Mouse (Mus musculus): Measurements from ENCODE around the gene Glt6d1. TPM values are rescaled to one million over a fixed set of nuclear protein-coding genes. Genes with fewer than 3 reads are reported as not detected.

Glt6d1 gene
- total RNA-seq, 2 experiments from 2014 or later: not detected

- intact Hi-C loops (cut with DNase I): no loop called here
- Histone ChIP-seq H3K27ac (no peak overlapping the region), H3K4me3 (no peak overlapping the region)
- TF ChIP-seq CTCF (IDR thresholded peaks at IDR 0.05): no peak
- no peak for DNase-seq (ENCODE audit: extremely low spot score in 1 of 2, low spot score in 2 of 2)
These were observed 28.4 kb upstream of the Glt6d1 start for GRCm38 (mm10) chr2:25844097-25844496.

- no peak overlapping the region for H3K4me3 ChIP-seq
- intact Hi-C loops (cut with DNase I): loop anchor here (2.0 kb wide), 1 partner anchor 22 kb away; no protein-coding TSS in a partner anchor
- DNase-seq (ENCODE audit: extremely low spot score in 1 of 2, low spot score in 2 of 2): no peak
- H3K27ac ChIP-seq: peak overlapping the region; percentile 15; the same call in 1 of the 2 replicates
- TF ChIP-seq CTCF (IDR thresholded peaks at IDR 0.05): no peak
These were observed 27.1 kb upstream of the Glt6d1 start for GRCm38 (mm10) chr2:25842758-25843157.

GRCm38 (mm10) chr2:25842161-25842560 is 26.5 kb upstream of the Glt6d1 start:
- Histone ChIP-seq H3K27ac (no peak overlapping the region), H3K4me3 (no peak overlapping the region)
- peak; percentile 37 to 43 for DNase-seq (ENCODE audit: extremely low spot score in 1 of 2, low spot score in 2 of 2)
- no peak for TF ChIP-seq CTCF (IDR thresholded peaks at IDR 0.05)
- intact Hi-C loops (cut with DNase I): loop anchor here (2.0 kb wide), 1 partner anchor 23 kb away; no protein-coding TSS in a partner anchor

- DNase-seq (ENCODE audit: extremely low spot score in 1 of 2, low spot score in 2 of 2): peak; percentile 78 to 85
- TF ChIP-seq CTCF (IDR thresholded peaks at IDR 0.05): peak; percentile 97
- no peak overlapping the region for H3K27ac ChIP-seq
- no peak overlapping the region for H3K4me3 ChIP-seq
- intact Hi-C loops (cut with DNase I): loop anchor here (1.0 to 5.0 kb wide), 6 partner anchors 53 to 306 kb away; partner anchors contain the start of gene Ubac1
These were observed 20.6 kb upstream of the Glt6d1 start for GRCm38 (mm10) chr2:25836291-25836690.

- DNase-seq (ENCODE audit: extremely low spot score in 1 of 2, low spot score in 2 of 2): no peak
- Histone ChIP-seq H3K4me3 (no peak overlapping the region), H3K27ac (no peak overlapping the region)
- intact Hi-C loops (cut with DNase I): no loop called here
- no peak for TF ChIP-seq CTCF (IDR thresholded peaks at IDR 0.05)
These were observed 15.1 kb upstream of the Glt6d1 start for GRCm38 (mm10) chr2:25830786-25831185.

GRCm38 (mm10) chr2:25828344-25828947 is 12.8 kb upstream of the Glt6d1 start:
- no peak; the same call in 1 of the 2 replicates for TF ChIP-seq CTCF (IDR thresholded peaks at IDR 0.05)
- Histone ChIP-seq H3K27ac (no peak overlapping the region), H3K4me3 (no peak overlapping the region)
- intact Hi-C loops (cut with DNase I): no loop called here
- no peak for DNase-seq (ENCODE audit: extremely low spot score in 1 of 2, low spot score in 2 of 2)

- TF ChIP-seq CTCF (IDR thresholded peaks at IDR 0.05): no peak
- intact Hi-C loops (cut with DNase I): no loop called here
- DNase-seq (ENCODE audit: extremely low spot score in 1 of 2, low spot score in 2 of 2): no peak
- no peak overlapping the region for H3K4me3 ChIP-seq
- H3K27ac ChIP-seq: no peak overlapping the region
These were observed 9.1 kb upstream of the Glt6d1 start for GRCm38 (mm10) chr2:25824751-25825150.

GRCm38 (mm10) chr2:25822806-25823205 is 7.2 kb upstream of the Glt6d1 start, which contains the start of gene Lcn9:
Gene Lcn9, plus strand, starts transcription at chr2:25823153.
- Histone ChIP-seq H3K4me3 (no peak within 1 kb of the TSS), H3K27ac (no peak within 1 kb of the TSS)
- no peak for DNase-seq (ENCODE audit: extremely low spot score in 1 of 2, low spot score in 2 of 2)
- intact Hi-C loops (cut with DNase I): no loop called here
- TF ChIP-seq CTCF (IDR thresholded peaks at IDR 0.05): no peak

- no peak for DNase-seq (ENCODE audit: extremely low spot score in 1 of 2, low spot score in 2 of 2)
- TF ChIP-seq CTCF (IDR thresholded peaks at IDR 0.05): no peak; the same call in 1 of the 2 replicates
- no peak overlapping the region for H3K4me3 ChIP-seq
- H3K27ac ChIP-seq: no peak overlapping the region
- intact Hi-C loops (cut with DNase I): no loop called here
These were observed 2.3 kb downstream of the Glt6d1 start for GRCm38 (mm10) chr2:25813364-25813763.

- DNase-seq (ENCODE audit: extremely low spot score in 1 of 2, low spot score in 2 of 2): no peak
- Histone ChIP-seq H3K4me3 (no peak overlapping the region), H3K27ac (no peak overlapping the region)
- intact Hi-C loops (cut with DNase I): no loop called here
- no peak for TF ChIP-seq CTCF (IDR thresholded peaks at IDR 0.05)
These were observed 3.9 kb downstream of the Glt6d1 start for GRCm38 (mm10) chr2:25811711-25812110.

GRCm38 (mm10) chr2:25798065-25798464 is 17.6 kb downstream of the Glt6d1 start:
- DNase-seq (ENCODE audit: extremely low spot score in 1 of 2, low spot score in 2 of 2): no peak
- H3K4me3 ChIP-seq: no peak overlapping the region
- intact Hi-C loops (cut with DNase I): no loop called here
- TF ChIP-seq CTCF (IDR thresholded peaks at IDR 0.05): no peak
- no peak overlapping the region for H3K27ac ChIP-seq

- Histone ChIP-seq H3K27ac (no peak overlapping the region), H3K4me3 (no peak overlapping the region)
- no peak for DNase-seq (ENCODE audit: extremely low spot score in 1 of 2, low spot score in 2 of 2)
- intact Hi-C loops (cut with DNase I): no loop called here
- TF ChIP-seq CTCF (IDR thresholded peaks at IDR 0.05): no peak
These were observed 18.0 kb downstream of the Glt6d1 start for GRCm38 (mm10) chr2:25797635-25798034.

GRCm38 (mm10) chr2:25789092-25789491 is 26.6 kb downstream of the Glt6d1 start:
- no peak for TF ChIP-seq CTCF (IDR thresholded peaks at IDR 0.05)
- no peak for DNase-seq (ENCODE audit: extremely low spot score in 1 of 2, low spot score in 2 of 2)
- Histone ChIP-seq H3K4me3 (no peak overlapping the region), H3K27ac (no peak overlapping the region)
- intact Hi-C loops (cut with DNase I): no loop called here
